Mouse (Mus musculus) liver, postnatal 0 days (tissue): ENCODE data around the gene Fer. TPM values are rescaled to one million over a fixed set of nuclear protein-coding genes. Genes with fewer than 3 reads are reported as not detected.

Experiments used
- ATAC-seq: fragments of 200-750 bp; cut with Nextera tagmentation; 2 replicates; pipeline ENCODE4 v1.8.0; 2017; ENCODE audit warnings: mild to moderate bottlenecking, moderate library complexity
- DNase-seq: peaks from one replicate; pipeline ENCODE4 v3.0.0-alpha.2; 2016
- H3K27ac ChIP-seq: fragments of 300-500 bp; sonication (generic); 2 replicates; pipeline ENCODE4 v1.5.1; 2014; ENCODE audit warnings: antibody characterized with exemption, moderate library complexity, mild to moderate bottlenecking, low read depth
- H3K27me3 ChIP-seq: fragments of 300-500 bp; sonication (generic); 2 replicates; pipeline ENCODE4 v1.6.1; 2014; ENCODE audit warnings: low read length, control low read depth, mixed read lengths; ENCODE audit not compliant: insufficient read depth
- H3K36me3 ChIP-seq: fragments of 300-500 bp; sonication (generic); replicated peaks from 2 replicates; pipeline ENCODE4 v1.6.1; 2014; ENCODE audit warnings: mild to moderate bottlenecking, control low read depth, low read length, moderate library complexity, mixed read lengths; ENCODE audit not compliant: insufficient read depth
- H3K4me1 ChIP-seq: fragments of 300-500 bp; sonication (generic); 2 replicates; pipeline ENCODE4 v1.6.1; 2014; ENCODE audit warnings: antibody characterized with exemption, mild to moderate bottlenecking, control low read depth; ENCODE audit not compliant: insufficient read depth
- H3K4me2 ChIP-seq: fragments of 300-500 bp; sonication (generic); 2 replicates; pipeline ENCODE4 v1.6.1; 2014; ENCODE audit warnings: low read depth, mild to moderate bottlenecking, low read length, moderate library complexity, mixed read lengths
- H3K4me3 ChIP-seq: fragments of 300-500 bp; sonication (generic); 2 replicates; pipeline ENCODE4 v1.5.1; 2014; ENCODE audit warnings: low read depth, low read length
- H3K9ac ChIP-seq: fragments of 300-500 bp; sonication (generic); replicated peaks from 2 replicates; pipeline ENCODE4 v1.6.1; 2014; ENCODE audit warnings: mild to moderate bottlenecking, moderate library complexity
- H3K9me3 ChIP-seq: fragments of 300-500 bp; sonication (generic); 2 replicates; pipeline ENCODE4 v1.6.1; 2016; ENCODE audit warnings: mild to moderate bottlenecking, control low read depth, low read length, mixed read lengths
- CTCF ChIP-seq: sonication (generic); IDR thresholded peaks from 2 replicates; pipeline ENCODE4 v1.5.1; 2016; ENCODE audit warnings: antibody characterized with exemption, low read depth
- EP300 ChIP-seq: IDR thresholded peaks from 2 replicates; pipeline ENCODE4 v1.6.1; 2016; ENCODE audit warnings: antibody characterized with exemption, low read depth, mild to moderate bottlenecking
- WGBS: fragments of 180-500 bp; shearing (Covaris S2); extraction: QIAGEN DNeasy Blood & Tissue Kit; methylation state at CpG from one replicate; pipeline ENCODE4 v1.1.7; 2014; ENCODE audit not compliant: insufficient replicate concordance; 5-methylcytosine and 5-hydroxymethylcytosine counted together
- polyA plus RNA-seq: library from polyadenylated mRNA; unstranded; fragments of >200 nt; fragmentation: Nextera tagmentation; extraction: Ambion mirVana; gene quantifications from 2 replicates; pipeline ENCODE4 v1.2.1, GENCODE M21; 2015

The Fer gene
- polyA plus RNA-seq, 1 experiment from 2014 or later = 6.3 TPM

DNA sequence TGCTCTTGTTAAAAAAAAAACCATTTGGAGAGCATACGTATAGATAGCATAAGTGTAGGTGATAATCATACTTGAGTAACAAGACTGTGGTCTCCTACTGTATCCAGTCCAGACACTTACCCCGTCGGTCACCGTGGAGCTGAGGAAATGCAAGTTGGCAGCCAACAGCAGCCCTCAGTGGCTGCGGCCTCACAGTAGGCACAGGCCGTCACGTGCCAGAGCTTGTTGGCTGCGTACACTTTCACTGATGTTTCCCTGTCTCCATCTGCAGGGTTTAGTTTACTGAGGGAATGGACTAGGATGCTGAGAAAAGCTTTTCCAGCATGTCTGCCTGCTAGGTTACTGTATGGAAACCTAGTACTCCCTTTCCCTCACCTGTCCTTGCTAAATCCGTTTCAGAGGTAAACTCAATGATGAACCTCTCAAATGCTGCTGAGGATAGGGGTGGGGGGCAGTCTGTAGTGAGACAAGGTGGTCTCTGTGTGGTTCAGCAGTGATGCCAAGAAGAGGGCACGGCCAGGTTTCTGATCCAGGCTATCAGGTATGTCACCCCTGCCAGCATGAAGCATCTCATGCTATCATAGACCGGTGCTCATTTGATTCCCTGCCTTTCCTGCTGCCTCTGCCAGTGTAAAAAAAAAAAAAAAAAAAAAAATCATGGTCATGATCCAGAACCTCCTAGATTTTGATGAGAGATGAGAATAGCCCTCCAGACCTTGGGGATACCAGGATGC is 224.2 kb downstream of the Fer start:
- Histone ChIP-seq H3K4me1 (no peaks in the 10 kb centered on the region), H3K4me3 (no peak overlapping the region), H3K9me3 (no peaks in the 10 kb centered on the region), H3K27ac (no peak overlapping the region), H3K9ac (no peak overlapping the region), H3K27me3 (no peaks in the 10 kb centered on the region), H3K4me2 (no peak overlapping the region), H3K36me3 (no peaks in the 10 kb centered on the region)
- ATAC-seq = no peak
- TF ChIP-seq EP300 (no peak), CTCF (no peak)
- WGBS = 84% methylated on average over 11 of the region's 11 CpGs
- no peak for DNase-seq

DNA sequence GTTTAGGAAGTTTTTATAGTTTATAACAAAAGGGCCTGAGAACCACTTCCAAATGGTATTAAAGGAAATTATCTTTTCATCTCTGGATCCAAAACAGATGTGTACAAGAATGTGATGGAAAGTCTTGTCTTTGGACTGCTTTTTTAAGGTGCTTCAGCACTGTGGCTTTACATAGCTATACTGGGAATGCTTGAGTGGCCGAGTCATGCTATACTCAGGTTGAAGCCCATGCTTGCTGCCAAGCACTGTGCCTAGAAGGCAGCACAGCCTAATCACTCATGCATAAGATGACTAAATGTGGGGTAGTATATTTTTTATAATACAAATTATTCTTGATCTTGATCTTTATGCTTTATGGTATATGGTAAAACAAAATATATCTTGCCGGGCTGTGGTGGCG is 225.0 kb downstream of the Fer start:
- no peaks in the 10 kb centered on the region for H3K9me3 ChIP-seq
- no peak overlapping the region for H3K4me3 ChIP-seq
- no peaks in the 10 kb centered on the region for H3K4me1 ChIP-seq
- DNase-seq (no peak), ATAC-seq (no peak)
- TF ChIP-seq CTCF = no peak
- TF ChIP-seq EP300 = no peak
- no peak overlapping the region for H3K27ac ChIP-seq
- H3K9ac ChIP-seq = no peak overlapping the region
- H3K27me3 ChIP-seq = no peaks in the 10 kb centered on the region
- no peak overlapping the region for H3K4me2 ChIP-seq
- H3K36me3 ChIP-seq = no peaks in the 10 kb centered on the region
- WGBS = 88% methylated on average over 3 of the region's 3 CpGs

DNA sequence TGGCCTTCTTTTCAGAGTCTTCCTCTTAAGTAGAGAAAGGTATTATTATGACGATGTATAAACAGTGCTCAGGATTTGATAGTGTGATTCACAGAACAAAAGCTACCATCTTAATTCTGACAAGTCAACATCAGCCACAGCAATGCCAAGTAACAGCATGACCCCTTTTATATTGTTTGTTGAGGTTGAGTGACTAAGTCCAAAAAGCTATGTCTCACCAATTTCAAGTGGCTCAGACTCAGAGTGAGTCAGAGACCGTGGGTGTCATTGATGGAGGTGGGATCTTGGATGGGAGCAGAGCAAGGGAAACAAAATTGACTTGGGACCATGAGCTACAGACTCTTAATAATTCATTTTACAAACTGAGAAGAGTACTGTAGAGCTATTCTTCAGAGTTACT is 230.9 kb downstream of the Fer start:
- ATAC-seq (no peak), DNase-seq (no peak)
- H3K4me2 ChIP-seq = no peak overlapping the region
- no peak overlapping the region for H3K27ac ChIP-seq
- H3K27me3 ChIP-seq = no peaks in the 10 kb centered on the region
- no peaks in the 10 kb centered on the region for H3K4me1 ChIP-seq
- no peaks in the 10 kb centered on the region for H3K36me3 ChIP-seq
- no peak overlapping the region for H3K9ac ChIP-seq
- WGBS = 85% methylated on average over 2 of the region's 2 CpGs
- TF ChIP-seq CTCF = no peak
- no peak for TF ChIP-seq EP300
- H3K9me3 ChIP-seq = no peaks in the 10 kb centered on the region
- H3K4me3 ChIP-seq = no peak overlapping the region

DNA sequence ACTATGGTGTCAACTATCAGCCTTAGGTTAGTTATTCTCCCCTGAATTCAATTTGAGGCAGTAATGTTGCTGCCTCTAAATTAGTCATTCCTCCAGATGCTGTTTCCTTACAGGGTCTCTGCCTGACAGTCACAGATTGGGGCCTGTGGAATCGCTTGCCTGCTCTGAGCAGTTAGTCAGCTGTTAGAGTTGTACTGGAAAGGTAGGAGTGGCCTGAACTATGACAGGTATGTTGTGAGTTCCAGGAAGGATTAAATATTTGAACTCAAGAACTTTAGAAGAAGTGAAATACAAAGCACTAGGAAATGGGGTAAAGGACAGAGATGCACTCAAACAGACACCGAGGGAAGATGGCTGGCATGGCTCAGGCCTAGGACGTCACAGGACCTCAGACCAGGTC is 233.9 kb downstream of the Fer start:
- ATAC-seq (no peak), DNase-seq (no peak)
- Histone ChIP-seq H3K9me3 (no peaks in the 10 kb centered on the region), H3K36me3 (no peaks in the 10 kb centered on the region), H3K27me3 (no peaks in the 10 kb centered on the region), H3K4me2 (no peak overlapping the region), H3K27ac (no peak overlapping the region), H3K9ac (no peak overlapping the region), H3K4me3 (no peak overlapping the region), H3K4me1 (no peaks in the 10 kb centered on the region)
- TF ChIP-seq EP300 (no peak), CTCF (no peak)
- 84% methylated on average over 3 of the region's 3 CpGs for WGBS

GRCm38 (mm10) chr17:64097788-64098359 is 235.0 kb downstream of the Fer start:
- H3K27me3 ChIP-seq = no peaks in the 10 kb centered on the region
- no peak overlapping the region for H3K4me2 ChIP-seq
- no peak overlapping the region for H3K4me3 ChIP-seq
- no peaks in the 10 kb centered on the region for H3K36me3 ChIP-seq
- 71% methylated on average over 5 of the region's 5 CpGs for WGBS
- no peaks in the 10 kb centered on the region for H3K9me3 ChIP-seq
- no peak for TF ChIP-seq CTCF
- TF ChIP-seq EP300 = no peak
- no peaks in the 10 kb centered on the region for H3K4me1 ChIP-seq
- H3K9ac ChIP-seq = no peak overlapping the region
- ATAC-seq (no peak), DNase-seq (no peak)
- no peak overlapping the region for H3K27ac ChIP-seq

- DNase-seq (no peak), ATAC-seq (no peak)
- no peak for TF ChIP-seq EP300
- no peak for TF ChIP-seq CTCF
- no peaks in the 10 kb centered on the region for H3K36me3 ChIP-seq
- no peak overlapping the region for H3K27ac ChIP-seq
- H3K9me3 ChIP-seq = no peaks in the 10 kb centered on the region
- H3K4me1 ChIP-seq = no peaks in the 10 kb centered on the region
- H3K9ac ChIP-seq = no peak overlapping the region
- no peak overlapping the region for H3K4me2 ChIP-seq
- WGBS = 64% methylated on average over 6 of the region's 6 CpGs
- no peaks in the 10 kb centered on the region for H3K27me3 ChIP-seq
- no peak overlapping the region for H3K4me3 ChIP-seq
Measured at GRCm38 (mm10) chr17:64099395-64100171, 236.7 kb downstream of the Fer start.
